Mouse (Mus musculus) kidney, adult 9 months (tissue): ENCODE data around the gene Kcnip2.

ENCODE experiments used
- DNase-seq: peaks from one replicate; pipeline ENCODE4 v3.0.0; 2022

The Kcnip2 gene

DNA sequence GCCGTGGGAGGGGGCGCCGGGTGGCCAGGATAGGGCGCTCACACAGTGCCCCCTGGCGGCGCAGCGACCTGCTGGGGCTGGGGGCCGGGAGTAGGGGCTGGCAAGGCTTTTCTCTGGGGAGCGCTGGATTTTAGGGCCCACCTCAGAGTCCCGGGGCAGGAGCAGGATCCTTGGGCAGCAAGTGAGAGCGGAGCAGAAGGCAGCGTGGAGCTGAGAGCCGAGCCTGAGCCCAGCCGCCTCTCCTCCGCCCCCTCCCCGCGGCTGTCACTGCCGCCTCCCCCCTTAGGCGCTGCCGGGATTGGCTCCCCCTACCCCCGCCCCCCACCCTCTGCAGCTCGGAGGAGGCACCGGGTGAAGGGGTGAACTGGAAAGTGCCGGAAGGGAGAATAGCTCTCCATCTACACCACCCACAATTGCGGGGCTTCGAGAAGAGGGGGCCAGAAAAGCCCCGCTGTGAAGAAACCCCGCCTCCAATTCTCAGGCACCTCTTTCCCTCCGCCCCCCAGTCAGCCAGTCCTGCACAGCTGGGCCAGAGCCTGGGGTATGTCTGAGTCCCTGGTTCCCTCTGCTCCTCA lies at the start of gene Kcnip2:
Gene Kcnip2, minus strand, starts transcription at position 231 of the 575 bp plus-strand sequence.
- no peak for DNase-seq

DNA sequence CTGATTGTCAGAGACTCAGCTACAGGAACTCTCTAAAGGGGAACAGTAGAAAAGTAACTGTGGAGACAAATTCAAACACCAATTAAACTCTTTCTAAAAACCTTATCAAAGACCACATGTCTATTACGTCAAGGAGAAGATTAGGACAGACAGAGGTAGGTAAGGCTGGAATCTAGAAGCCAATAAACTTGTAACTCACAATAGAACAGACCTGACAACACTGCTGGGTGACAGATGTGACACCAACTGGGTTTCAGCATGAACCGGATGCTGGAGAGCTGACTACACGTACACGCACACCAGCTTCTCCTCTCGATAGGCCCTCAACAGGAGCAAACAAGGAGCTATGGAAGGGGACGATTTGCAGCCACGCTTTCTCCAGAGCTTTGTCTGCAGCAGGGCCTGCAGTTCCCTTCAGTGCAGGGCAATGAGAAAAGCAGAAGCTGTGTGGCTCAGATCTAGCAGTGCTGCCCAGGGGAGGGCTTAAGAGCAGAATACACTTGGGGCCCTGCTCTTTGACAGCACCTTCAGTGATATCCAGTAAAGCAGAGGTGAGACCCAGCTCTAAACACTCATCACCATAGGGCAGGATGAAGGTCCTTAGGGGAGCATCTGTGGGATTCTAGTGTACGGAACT lies 39.5 kb upstream of the Kcnip2 start:
- DNase-seq, result no peak

DNA sequence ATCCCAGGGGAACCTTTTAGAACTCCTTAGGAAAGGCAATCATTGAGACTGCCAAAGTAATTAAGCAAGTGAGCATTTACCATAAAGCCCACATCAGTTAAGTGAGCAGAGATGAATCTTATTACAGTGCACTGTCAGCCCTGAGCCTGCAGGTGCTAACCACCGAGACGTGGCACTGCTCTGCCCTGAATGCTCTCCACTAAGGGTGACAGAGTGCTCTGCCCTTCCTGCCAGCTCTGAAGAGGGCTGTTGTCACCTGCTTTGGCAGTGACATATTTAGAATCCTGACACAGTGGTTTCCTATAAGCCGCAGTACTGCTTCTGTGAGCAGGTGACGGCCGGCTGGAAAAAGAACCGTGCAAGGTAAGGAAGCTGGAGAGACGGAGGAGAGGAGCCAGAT lies 38.7 kb upstream of the Kcnip2 start:
- no peak for DNase-seq

DNA sequence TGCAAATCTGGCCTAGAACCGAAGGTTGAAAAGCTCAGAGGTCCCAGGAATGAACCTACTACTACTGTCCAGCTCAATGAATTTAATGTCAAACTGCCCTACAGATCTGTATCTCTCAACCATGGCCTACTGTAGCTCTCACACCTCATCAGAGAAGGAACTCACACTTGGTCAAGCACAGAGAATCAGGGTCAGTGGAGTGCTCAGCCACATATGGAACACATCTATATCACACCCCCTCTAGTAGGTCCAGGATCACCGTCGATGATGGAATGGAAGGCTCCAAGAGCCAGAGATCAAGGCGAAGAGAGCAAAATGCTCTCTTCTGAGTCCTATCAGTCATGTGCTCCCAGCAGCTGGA lies 31.9 kb upstream of the Kcnip2 start:
- no peak for DNase-seq

DNA sequence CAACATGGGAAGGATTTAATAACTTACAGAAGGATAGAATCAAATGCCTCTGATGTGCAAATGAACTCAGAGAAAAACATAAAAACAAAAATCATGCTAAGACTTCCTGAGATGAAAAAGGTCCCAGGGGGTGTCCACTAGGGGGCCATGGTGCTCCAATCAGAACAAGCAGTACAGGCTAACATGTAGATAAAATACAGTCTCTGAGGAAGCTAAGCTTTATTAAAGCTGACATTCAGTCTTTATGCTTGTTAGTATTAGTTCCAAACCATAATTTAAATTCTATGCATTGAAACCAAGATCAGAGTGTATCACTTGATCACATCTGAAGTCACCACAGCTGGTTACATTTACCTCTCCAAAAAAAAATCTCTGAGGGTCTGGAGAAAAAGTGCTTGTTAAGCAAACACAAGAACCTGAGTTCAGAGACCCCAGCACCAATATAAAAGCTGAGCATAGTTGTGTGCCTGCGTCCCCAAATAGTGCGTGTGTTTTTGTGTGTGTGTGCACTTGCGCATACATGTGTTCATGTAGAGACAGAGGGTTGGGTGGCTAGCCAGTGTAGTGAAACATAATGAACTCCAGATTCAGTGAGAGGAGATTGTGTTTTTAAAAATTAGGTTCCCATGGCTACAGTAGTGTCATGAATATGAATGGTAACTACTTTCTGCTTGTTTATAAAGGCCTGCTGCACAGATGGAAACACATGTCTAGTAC lies 31.3 kb upstream of the Kcnip2 start:
- DNase-seq, result peak; percentile 15

DNA sequence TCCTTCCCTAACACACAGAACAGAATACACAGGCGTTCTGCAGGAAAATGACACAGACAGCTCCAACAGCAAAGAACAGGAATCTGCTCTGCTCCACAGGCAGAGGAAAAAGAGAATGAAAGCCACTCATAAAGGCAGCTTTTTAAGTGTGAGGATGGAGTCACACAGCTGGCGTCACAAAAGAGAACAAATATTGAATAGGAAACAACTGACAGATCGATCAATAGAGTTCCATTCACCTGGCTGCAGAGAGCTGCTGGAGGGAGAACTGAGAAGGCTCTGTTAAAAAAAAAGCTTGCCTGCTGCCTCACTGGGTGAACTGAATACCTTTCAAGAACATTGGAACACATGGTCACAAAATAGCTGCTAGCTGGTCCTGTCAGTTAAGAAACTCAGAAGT lies 28.3 kb upstream of the Kcnip2 start:
- DNase-seq, result no peak

DNA sequence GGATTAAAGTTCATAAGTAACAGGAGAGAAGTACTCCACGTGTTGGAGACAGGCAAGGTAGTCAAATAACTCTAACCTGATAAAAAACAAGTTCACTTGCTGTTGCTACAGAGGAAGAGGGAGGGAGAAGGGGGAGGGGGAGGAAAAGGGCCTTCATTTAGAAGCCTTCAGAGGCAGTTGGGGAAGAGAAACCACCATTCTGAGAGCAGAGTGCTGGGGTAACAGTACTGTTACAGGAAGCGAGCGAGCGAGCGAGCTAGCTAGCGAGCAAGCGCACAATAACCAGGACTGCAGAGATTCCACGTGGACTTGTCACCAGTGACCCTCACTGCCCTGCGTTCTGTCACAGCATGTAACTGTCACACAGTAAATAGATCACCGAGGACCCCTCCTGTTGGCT lies 27.6 kb upstream of the Kcnip2 start:
- DNase-seq, result no peak

DNA sequence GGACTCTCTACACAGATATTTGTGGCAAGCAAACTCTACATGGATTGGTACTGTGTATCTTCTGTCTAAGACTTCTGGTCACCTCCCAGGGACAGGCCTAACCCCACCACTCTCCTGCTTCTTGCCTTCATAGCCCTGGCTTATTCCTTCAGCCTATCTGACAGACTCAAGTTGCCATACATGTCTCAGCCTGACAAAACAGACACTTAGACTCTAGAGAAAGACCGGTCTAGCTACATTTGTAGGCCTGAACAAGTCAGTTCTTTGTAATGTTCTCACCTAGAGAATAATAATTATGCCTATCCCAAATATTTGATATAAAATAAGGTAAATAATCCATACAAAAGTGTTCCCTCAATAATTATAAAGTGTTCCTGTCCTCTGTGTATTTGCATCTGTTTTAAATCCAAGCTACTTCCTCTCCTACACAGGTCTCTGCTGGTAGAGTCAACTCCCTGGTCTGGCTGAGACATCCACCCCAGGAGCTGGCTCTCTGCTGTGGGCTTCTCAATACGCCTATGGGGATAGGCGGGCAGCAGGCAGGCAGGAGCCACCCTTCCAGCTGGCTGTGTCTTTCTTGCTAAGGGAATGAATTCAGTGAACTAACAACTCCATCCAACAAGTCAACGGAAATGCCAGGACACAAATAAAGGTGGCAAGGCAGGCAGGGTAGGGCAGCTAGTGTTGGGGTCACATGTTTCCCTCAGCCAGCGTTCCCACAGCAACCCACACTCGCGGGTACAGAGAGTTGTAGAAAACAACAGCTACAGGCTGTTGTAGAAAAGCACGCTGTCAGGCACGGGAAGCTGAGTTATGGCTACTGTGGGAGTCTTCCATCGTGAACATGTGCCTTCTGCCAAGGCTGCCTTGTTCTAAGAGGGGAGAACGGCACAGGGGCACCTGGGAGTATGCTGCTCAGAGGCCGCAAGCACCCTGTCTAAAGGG lies 21.5 kb upstream of the Kcnip2 start:
- DNase-seq, result no peak

DNA sequence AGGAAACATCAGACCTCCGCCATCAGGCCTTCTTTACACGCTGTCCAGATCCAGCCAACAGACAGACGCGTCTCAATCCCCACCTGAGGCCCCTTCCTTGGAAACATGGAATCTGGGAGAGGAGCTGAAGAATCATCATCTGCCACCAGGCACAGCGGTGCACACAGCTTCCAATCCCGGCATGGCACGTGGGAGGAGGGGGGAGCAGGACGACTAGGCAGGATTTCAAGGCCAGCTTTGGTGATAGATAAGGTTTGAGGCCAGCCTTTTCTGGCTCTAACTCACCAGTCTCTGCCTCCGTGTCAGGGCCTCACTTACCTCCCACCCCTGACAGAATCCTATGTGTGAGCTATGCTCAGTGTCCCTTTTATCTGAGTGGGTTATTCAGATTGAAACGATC lies 19.6 kb upstream of the Kcnip2 start:
- no peak for DNase-seq

DNA sequence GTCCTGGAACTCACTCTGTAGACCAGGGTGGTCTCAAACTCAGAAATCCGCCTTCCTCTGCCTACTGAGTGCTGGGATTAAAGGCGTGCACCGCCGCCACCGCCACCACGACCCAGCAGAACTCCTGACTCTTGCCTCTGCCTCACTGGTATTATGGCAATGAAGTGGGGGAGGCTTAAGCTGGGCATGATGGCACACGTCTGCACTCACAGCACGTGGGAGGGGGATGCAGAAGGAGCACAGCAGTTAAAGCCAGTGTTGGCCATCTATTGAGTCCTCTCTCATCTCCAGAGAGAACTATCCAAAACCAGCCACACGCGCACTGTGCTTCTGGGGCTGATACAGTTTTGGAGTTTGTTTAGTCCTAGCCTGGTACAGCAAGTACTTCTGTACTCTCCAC lies 17.8 kb upstream of the Kcnip2 start:
- DNase-seq, result no peak

DNA sequence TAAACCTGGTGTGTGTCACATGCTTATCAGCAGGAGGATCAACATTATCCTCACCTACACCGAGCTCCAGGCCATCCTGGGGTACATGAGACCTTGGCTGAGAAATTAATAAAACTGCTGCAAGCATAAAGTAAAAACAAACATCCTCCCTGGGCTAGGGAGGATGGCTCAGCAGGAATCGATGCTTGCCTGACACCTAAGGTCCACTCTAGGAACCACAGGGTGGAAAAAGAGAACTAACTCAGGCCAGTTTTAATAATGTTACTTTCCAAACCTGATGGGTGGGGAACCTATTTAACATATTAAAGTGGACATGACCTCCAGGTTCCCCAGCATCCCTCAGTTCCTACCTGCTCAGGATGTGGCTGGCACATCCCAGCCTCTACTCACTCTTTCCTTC lies 14.8 kb upstream of the Kcnip2 start:
- no peak for DNase-seq

DNA sequence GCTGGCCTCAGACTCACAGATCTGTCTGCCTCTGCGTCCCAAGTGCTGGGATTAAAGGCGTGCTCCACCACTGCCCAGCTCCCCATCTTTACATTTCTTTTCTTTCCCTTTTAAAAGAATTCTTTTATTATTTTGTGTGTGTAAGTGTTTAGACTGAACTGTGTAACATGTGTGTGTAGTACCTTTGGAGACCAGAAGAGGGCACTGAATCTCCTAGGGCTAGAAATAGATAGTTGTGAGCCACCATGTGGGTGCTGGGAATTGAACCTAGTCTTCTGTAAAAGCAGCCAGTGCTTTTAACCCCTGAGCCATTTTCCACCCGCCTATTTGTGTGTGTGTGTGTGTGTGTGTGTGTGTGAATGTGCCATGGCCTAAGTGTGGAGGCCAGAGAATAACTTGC lies 11.9 kb upstream of the Kcnip2 start:
- DNase-seq, result no peak

DNA sequence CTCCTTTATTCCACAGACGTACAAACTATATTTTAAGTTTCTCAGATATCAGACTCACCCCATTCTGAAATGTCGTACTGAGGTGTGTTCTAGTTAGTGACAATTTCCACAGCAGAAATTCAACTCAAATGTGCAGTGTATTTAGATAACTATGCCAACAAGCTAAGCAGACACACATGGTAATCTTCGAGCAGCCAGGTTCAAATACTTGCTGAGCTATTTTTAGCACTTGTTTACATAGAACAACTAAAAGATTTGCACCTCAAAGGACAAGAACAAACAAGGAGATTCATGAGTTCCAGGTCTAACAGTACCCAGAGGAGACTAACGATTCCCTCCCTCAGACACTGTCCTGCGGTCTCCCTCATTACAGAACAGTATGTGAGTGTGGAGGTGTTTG lies 11.3 kb upstream of the Kcnip2 start:
- no peak for DNase-seq

DNA sequence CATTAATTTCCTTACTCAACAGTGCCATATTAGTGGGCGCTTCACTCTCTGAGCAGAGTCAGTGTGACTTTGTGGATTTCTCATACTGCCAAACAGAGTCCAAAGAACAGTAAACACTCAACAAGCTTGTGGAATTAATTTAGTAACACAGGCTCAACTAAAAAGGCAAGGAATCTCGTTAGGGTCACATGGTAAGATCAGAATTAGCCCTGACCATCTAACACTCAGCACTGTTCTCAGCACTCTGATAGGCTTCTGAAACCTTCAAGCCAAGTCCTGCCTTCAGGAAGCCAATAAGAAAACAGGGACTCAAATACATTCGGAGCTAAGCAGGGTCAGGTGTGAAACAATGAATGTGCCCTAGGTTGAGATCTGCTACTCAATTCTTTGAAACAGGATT lies 10.3 kb upstream of the Kcnip2 start:
- peak; percentile 26 for DNase-seq

DNA sequence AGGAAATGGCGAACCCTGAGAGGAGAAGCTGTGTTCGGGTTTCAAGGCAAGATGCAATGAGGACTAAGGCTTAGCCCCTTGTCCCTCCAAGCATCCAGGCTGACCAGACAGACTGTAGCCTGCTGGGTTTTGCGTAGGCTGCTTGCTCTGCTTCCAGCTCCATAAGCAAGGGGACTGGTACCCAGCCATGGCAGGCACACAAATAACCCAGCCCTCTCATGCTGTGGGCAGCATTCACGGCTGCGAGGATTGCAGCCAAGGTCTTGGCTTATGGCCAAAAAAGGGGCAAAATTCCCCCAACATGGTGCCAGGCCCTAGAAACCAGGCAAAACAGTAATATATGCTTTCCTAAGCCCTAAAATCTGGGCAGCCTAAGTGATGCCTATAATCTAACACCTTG lies 6.0 kb upstream of the Kcnip2 start:
- no peak for DNase-seq

DNA sequence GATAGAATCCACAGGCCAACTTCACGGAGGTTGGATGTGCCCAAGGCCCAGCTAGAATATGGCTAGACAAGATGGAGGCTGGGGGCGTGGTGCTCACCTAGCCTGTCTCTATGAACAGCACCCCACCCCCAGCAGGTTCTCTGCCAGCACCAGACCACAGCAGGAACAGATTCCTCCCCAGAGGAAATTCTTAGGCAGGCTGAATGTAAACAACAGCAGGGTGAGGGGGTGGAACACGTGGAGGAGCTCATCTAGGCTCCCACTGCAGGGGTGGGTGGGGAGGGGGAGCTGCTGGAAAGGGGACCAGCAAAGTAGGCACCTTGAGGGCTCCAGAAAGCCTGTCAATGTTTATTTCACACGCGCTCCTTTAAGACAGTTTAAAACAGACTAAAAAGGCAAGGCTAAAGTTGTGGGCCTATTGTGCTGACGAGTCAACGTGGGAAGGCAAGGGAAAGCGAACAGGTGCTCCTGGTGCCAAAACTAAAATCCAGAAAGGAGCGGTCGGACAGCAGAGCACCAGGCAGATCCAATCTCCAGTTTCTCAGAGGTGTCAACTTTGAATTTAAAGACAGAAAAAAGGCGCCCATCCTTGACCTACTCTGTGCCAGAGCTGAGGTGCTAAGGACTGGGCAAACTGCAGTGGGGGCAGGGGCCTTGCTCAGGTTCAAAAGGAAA lies 2.1 kb upstream of the Kcnip2 start:
- no peak for DNase-seq

DNA sequence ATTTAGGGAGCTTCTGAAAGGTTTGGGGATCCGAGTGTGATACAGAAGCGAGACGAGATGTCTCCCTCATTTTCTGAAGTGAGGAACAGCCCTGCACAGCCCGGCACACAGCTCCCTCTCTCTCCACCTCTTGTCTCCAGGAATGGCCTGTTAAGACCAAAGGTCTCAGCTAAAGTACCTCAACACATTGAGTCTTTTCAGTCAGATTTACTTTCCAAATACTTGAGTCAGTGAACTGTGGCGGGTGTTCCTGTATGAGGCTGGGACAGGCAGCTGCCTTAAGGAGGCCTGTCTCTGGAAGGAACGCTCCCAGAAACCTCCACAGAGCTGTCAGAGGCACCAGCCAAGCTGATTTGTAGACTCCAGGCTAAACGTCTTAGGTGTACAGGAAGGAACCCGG lies 866 bp upstream of the Kcnip2 start:
- peak; percentile 87 for DNase-seq

DNA sequence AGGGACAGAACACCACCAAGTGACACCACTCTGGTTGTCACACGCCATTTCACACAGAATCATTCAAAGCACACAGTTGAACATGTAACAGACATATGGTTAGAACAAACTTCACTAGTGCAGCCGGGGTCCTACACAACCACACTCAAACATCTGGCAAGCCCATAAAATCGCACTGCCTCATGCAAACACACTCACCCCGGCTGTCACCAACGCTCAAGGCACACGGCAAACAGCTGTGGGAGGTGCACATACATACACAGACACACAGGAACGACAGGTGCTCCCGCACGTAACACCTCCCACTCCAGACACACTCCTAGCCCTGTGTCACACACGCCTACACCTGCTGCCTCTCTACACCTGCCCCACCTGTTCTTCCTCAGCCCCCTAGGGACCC lies 691 bp downstream of the Kcnip2 start:
- DNase-seq, result no peak

DNA sequence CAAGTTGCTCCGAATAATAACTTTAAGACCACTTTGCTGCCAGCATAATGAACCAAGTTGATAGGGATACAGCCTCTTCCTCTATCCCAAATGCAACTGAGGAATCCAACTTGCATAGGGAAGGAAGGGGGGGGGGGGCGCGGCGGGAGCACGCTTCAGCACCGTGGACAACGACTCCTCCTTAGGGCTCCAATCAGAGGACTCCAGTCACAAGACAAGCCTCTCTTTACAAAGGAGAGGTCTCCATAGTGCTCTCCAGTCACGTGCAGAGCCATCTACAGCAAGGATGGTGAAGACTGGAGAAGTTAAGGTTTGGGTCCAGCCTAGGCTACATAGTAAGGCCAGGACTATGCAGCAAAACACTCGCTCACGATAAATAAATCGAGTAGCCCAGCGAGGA lies 2.1 kb downstream of the Kcnip2 start:
- no peak for DNase-seq

DNA sequence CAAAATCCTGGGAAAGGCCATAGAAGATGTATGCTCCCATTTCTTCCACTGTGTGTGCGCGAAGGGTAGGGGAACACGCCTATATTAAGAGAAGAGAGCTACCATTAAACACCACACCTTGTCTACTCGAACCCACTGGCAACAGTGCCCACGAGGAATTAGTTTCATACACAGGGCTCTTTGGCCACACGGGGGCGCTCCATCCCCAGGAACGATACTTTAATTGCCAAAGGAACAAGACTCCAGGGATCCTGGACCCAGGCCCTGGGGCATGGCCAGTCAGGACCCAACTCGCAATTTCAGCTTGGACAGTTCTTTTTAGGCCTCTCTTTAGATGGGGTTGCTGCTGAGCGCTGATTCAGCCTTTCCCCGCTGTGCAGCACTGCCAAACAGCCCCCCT lies 2.6 kb downstream of the Kcnip2 start:
- DNase-seq, result peak; percentile 88

DNA sequence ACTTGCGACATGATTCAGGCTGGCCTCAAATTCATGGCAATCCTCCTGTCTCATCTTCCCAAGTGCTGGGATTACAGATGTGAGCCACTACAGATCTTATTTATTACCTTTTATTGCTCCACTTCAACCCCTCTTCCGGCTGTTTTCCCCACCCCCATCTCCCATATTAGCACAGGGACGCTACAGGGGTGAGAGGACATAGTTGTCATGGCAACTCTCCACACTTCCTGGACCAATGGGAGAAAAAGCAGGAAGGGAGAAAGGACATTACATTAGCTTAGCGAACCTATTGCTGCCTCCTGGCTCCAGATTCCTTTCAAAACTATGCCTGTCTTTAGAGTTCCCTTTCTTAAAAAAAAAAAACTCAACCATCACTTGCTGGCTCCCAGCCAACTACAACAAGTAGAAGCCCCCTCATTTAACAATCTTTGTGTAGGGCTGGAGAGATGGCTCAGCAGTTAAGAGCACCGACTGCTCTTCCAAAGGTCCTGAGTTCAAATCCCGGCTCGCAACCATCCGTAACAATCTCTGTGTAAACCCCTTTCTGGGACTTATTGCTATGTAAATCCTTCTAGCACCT lies 3.1 kb downstream of the Kcnip2 start:
- DNase-seq, result no peak

DNA sequence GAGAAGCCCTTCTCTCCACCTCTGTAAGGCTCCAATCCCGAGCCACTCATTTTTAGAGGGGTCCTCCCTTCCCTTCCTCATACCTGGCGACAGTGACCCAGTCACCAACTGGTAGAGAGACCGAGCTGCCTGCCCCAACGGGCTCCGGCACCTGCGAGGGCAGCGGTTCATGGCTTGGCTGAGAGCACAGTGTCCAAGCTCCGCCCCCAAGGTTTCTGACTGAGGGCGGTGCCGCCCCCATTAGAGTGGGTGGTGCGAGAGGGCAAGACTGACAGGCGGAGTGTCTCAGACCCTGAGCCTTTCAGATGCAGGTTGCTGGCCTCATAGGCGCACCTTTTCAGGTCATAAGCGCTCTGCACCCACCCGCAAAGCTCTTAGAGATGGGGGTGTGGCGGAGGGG lies 3.7 kb downstream of the Kcnip2 start:
- peak; percentile 64 for DNase-seq
